In genomic region chr5:122764032-122764464, GRCm38 (mm10) we compare ENCODE assay signal across 8 mouse cellular contexts. TPM values are rescaled to one million over a fixed set of nuclear protein-coding genes. Genes with fewer than 3 reads are reported as not detected.
DNase-seq lines count a peak whose midpoint lies in the region; ATAC-seq and TF ChIP-seq lines count a peak whose summit lies in the region.

No protein-coding gene starts in this region.

- TF ChIP-seq EP300 in ES-Bruce4 (IDR thresholded peaks at IDR 0.05; ENCODE audit: insufficient read depth, low read depth, low read length), result no peak

- TF ChIP-seq CTCF in hindbrain, postnatal 0 days (IDR thresholded peaks at IDR 0.05; ENCODE audit: low read depth), result peak; percentile 52
- TF ChIP-seq CTCF in ES-Bruce4 (IDR thresholded peaks at IDR 0.05; ENCODE audit: low read depth, low read length), result peak; percentile 78

- no peaks in the 10 kb centered on the region for H3K9me3 ChIP-seq in hindbrain, postnatal 0 days (ENCODE audit: low read length)
- no peaks in the 10 kb centered on the region for H3K9me3 ChIP-seq in hindbrain, embryonic 13.5 days
- H3K9me3 ChIP-seq in ES-Bruce4 (replicated peaks; ENCODE audit: control insufficient read depth, insufficient read depth, low read length, poor library complexity, severe bottlenecking), result no peaks in the 10 kb centered on the region
- H3K9me3 ChIP-seq in kidney, embryonic 16.5 days (ENCODE audit: low read length), result no peaks in the 10 kb centered on the region

- H3K4me2 ChIP-seq in hindbrain, postnatal 0 days (ENCODE audit: low read depth, low read length), result no peak overlapping the region
- no peak overlapping the region for H3K4me2 ChIP-seq in hindbrain, embryonic 13.5 days
- peak overlapping the region; percentile 34 for H3K4me2 ChIP-seq in kidney, embryonic 16.5 days (replicated peaks; ENCODE audit: low read depth, low read length)

- no peak overlapping the region for H3K4me3 ChIP-seq in hindbrain, postnatal 0 days (ENCODE audit: low read length)
- H3K4me3 ChIP-seq in hindbrain, embryonic 13.5 days, result no peak overlapping the region
- H3K4me3 ChIP-seq in ES-Bruce4 (ENCODE audit: low read depth, low read length), result peak overlapping the region; percentile 22; the same call in 1 of the 2 replicates
- peak overlapping the region; percentile 17 for H3K4me3 ChIP-seq in kidney, embryonic 16.5 days (ENCODE audit: low read length)

- H3K27me3 ChIP-seq in hindbrain, postnatal 0 days (ENCODE audit: insufficient read depth, low read length), result no peaks in the 10 kb centered on the region
- no peaks in the 10 kb centered on the region for H3K27me3 ChIP-seq in hindbrain, embryonic 13.5 days
- no peaks in the 10 kb centered on the region for H3K27me3 ChIP-seq in ES-Bruce4 (ENCODE audit: control insufficient read depth, insufficient read depth, low read length, poor library complexity, severe bottlenecking)
- H3K27me3 ChIP-seq in kidney, embryonic 16.5 days (ENCODE audit: insufficient read depth, low read length), result no peaks in the 10 kb centered on the region

- no peaks in the 10 kb centered on the region for H3K4me1 ChIP-seq in hindbrain, postnatal 0 days (ENCODE audit: insufficient read depth, low read length)
- H3K4me1 ChIP-seq in hindbrain, embryonic 13.5 days (replicated peaks), result peaks cover 7% of the 10 kb centered on the region; the same call in 1 of the 2 replicates
- H3K4me1 ChIP-seq in ES-Bruce4 (ENCODE audit: control insufficient read depth, insufficient read depth, low read length), result no peaks in the 10 kb centered on the region
- H3K4me1 ChIP-seq in kidney, embryonic 16.5 days (ENCODE audit: insufficient read depth, low read length), result no peaks in the 10 kb centered on the region

- H3K9ac ChIP-seq in hindbrain, postnatal 0 days (replicated peaks; ENCODE audit: low read length), result no peak overlapping the region
- no peak overlapping the region for H3K9ac ChIP-seq in hindbrain, embryonic 13.5 days
- H3K9ac ChIP-seq in ES-Bruce4 (ENCODE audit: low read depth, poor library complexity, severe bottlenecking), result peak overlapping the region; percentile 10
- peak overlapping the region; percentile 52 for H3K9ac ChIP-seq in kidney, embryonic 16.5 days (replicated peaks; ENCODE audit: low read length)

- no peak for TF ChIP-seq POLR2A in ES-Bruce4 (IDR thresholded peaks at IDR 0.05; ENCODE audit: insufficient read depth, low read length)

- peak; percentile 39 for DNase-seq in hindbrain, postnatal 0 days (ENCODE audit: low spot score)
- DNase-seq in cerebellum, adult 8-10 months, result peak; percentile 78
- DNase-seq in retina, embryonic 14.5 days (ENCODE audit: low spot score), result peak; percentile 46
- no peak for DNase-seq in frontal cortex, postnatal 36 days (ENCODE audit: low spot score in 2 of 2)
- DNase-seq in neural tube, embryonic 10.5 days (ENCODE audit: extremely low spot score, low spot score), result no peak

- no peak overlapping the region for H3K27ac ChIP-seq in hindbrain, postnatal 0 days
- no peak overlapping the region for H3K27ac ChIP-seq in hindbrain, embryonic 13.5 days
- H3K27ac ChIP-seq in ES-Bruce4 (ENCODE audit: insufficient read depth, low read length), result no peak overlapping the region
- H3K27ac ChIP-seq in kidney, embryonic 16.5 days (ENCODE audit: low read length), result peak overlapping the region; percentile 86

- 60% methylated on average over 10 of the region's 10 CpGs for WGBS in hindbrain, postnatal 0 days
- WGBS in hindbrain, embryonic 13.5 days, result 57% methylated on average over 10 of the region's 10 CpGs
- 60% methylated on average over 10 of the region's 10 CpGs for WGBS in kidney, embryonic 16.5 days

- 0 out of 2 replicates have a peak, but pooled peaks have one; percentile 29 for ATAC-seq in hindbrain, postnatal 0 days
- no peak for ATAC-seq in hindbrain, embryonic 13.5 days (ENCODE audit: low FRiP score)
- ATAC-seq in kidney, embryonic 16.5 days (ENCODE audit: low FRiP score, low TSS enrichment), result 0 out of 2 replicates have a peak, but pooled peaks have one; percentile 21

- H3K36me3 ChIP-seq in hindbrain, postnatal 0 days (ENCODE audit: insufficient read depth, low read length), result peaks cover 4% of the 10 kb centered on the region; the same call in 1 of the 2 replicates
- peaks cover 41% of the 10 kb centered on the region for H3K36me3 ChIP-seq in hindbrain, embryonic 13.5 days
- H3K36me3 ChIP-seq in ES-Bruce4 (ENCODE audit: control insufficient read depth, insufficient read depth, low read length, poor library complexity, severe bottlenecking), result no peaks in the 10 kb centered on the region
- peaks cover 9% of the 10 kb centered on the region for H3K36me3 ChIP-seq in kidney, embryonic 16.5 days (ENCODE audit: insufficient read depth, low read length)

RNA-seq across cellular contexts. Expression of gene Camkk2, which starts 15.2 kb away (rescaled TPM):
- total RNA-seq in hindbrain, postnatal 0 days (2014; rRNA removed), result 82.0 and 112 TPM in 2 replicates
- polyA plus RNA-seq in hindbrain, postnatal 0 days (2015; fragmentation: Nextera tagmentation; extraction: Ambion mirVana), result 61.8 and 65.3 TPM in 2 replicates
- polyA plus RNA-seq in hindbrain, embryonic 13.5 days (2015; fragmentation: Nextera tagmentation; extraction: Ambion mirVana), result 59.1 and 60.3 TPM in 2 replicates
- 24.4 and 26.2 TPM in 2 replicates for polyA plus RNA-seq in ES-Bruce4 (2011; ENCODE audit: insufficient read depth, insufficient read length, low read depth, missing spikeins)
- 35.6 and 44.7 TPM in 2 replicates for polyA plus RNA-seq in kidney, embryonic 16.5 days (2015; fragmentation: Nextera tagmentation; extraction: Ambion mirVana)

RNA-seq across cellular contexts. Expression of gene P2rx4, which starts 56.7 kb away (rescaled TPM):
- total RNA-seq in hindbrain, postnatal 0 days (2014; rRNA removed), result 11.6 and 17.4 TPM in 2 replicates
- 21.1 and 21.7 TPM in 2 replicates for polyA plus RNA-seq in hindbrain, postnatal 0 days (2015; fragmentation: Nextera tagmentation; extraction: Ambion mirVana)
- 16.7 and 17.3 TPM in 2 replicates for polyA plus RNA-seq in hindbrain, embryonic 13.5 days (2015; fragmentation: Nextera tagmentation; extraction: Ambion mirVana)
- polyA plus RNA-seq in ES-Bruce4 (2011; ENCODE audit: insufficient read depth, insufficient read length, low read depth, missing spikeins), result 21.0 and 25.8 TPM in 2 replicates
- polyA plus RNA-seq in kidney, embryonic 16.5 days (2015; fragmentation: Nextera tagmentation; extraction: Ambion mirVana), result 25.0 and 26.1 TPM in 2 replicates

RNA-seq across cellular contexts. Expression of gene Anapc5, which starts 57.1 kb away (rescaled TPM):
- total RNA-seq in hindbrain, postnatal 0 days (2014; rRNA removed), result 446 and 449 TPM in 2 replicates
- 416 and 426 TPM in 2 replicates for polyA plus RNA-seq in hindbrain, postnatal 0 days (2015; fragmentation: Nextera tagmentation; extraction: Ambion mirVana)
- polyA plus RNA-seq in hindbrain, embryonic 13.5 days (2015; fragmentation: Nextera tagmentation; extraction: Ambion mirVana), result 518 and 521 TPM in 2 replicates
- 344 and 397 TPM in 2 replicates for polyA plus RNA-seq in ES-Bruce4 (2011; ENCODE audit: insufficient read depth, insufficient read length, low read depth, missing spikeins)
- 441 and 462 TPM in 2 replicates for polyA plus RNA-seq in kidney, embryonic 16.5 days (2015; fragmentation: Nextera tagmentation; extraction: Ambion mirVana)

Comparison
In these comparisons a context has a peak if more than half of its experiments do, and no peak if none do; other contexts are left out.
1. DNase-seq: peak in hindbrain, postnatal 0 days (single experiment), cerebellum, adult 8-10 months (single experiment) and retina, embryonic 14.5 days (single experiment); none in frontal cortex, postnatal 36 days (0 of 2) and neural tube, embryonic 10.5 days (single experiment).
2. H3K4me3 ChIP-seq: peak in ES-Bruce4 (single experiment) and kidney, embryonic 16.5 days (single experiment); none in hindbrain, postnatal 0 days (single experiment) and hindbrain, embryonic 13.5 days (single experiment).
3. H3K9ac ChIP-seq: peak in ES-Bruce4 (single experiment) and kidney, embryonic 16.5 days (single experiment); none in hindbrain, postnatal 0 days (single experiment) and hindbrain, embryonic 13.5 days (single experiment).